20 mouse cellular contexts compared by ENCODE assay signal in genomic region chr10:120136020-120136562, GRCm38 (mm10). TPM values are rescaled to one million over a fixed set of nuclear protein-coding genes. Genes with fewer than 3 reads are reported as not detected.
A peak's percentile ranks its signal among the peaks of the same experiment; 100 is the strongest.
DNase-seq lines count a peak whose midpoint lies in the region; ATAC-seq lines count a peak whose summit lies in the region.
"Had no signal": no experiment of that assay in that cellular context is flagged by ENCODE, and none has a peak within 500 bp of the region (broad histone marks: within the 10 kb centered on the region; RNA-seq: fewer than 3 reads in every experiment).

No protein-coding gene starts in this region.

- peak; percentile 72 for ATAC-seq in granulocyte monocyte progenitor cell, adult 5-6 weeks (replicated peaks; ENCODE audit: poor library complexity, severe bottlenecking)
- peak; percentile 59 for ATAC-seq in neutrophil, adult 5-6 weeks (ENCODE audit: extremely low read depth, insufficient number of reproducible peaks, low FRiP score, poor library complexity, severe bottlenecking)
- ATAC-seq: forebrain, embryonic 13.5 days; hindbrain, embryonic 16.5 days had no signal

- peak; percentile 21 for DNase-seq in 416B (ENCODE audit: low read depth)
- DNase-seq in ES-CJ7 (ENCODE audit: low read depth, low spot score): peak; percentile 38
- DNase-seq in ovary, adult 18-20 months (ENCODE audit: low spot score): no peak
- DNase-seq in cerebellum, postnatal 4 days (ENCODE audit: low spot score in 2 of 2): no peak
- DNase-seq in left cerebral cortex, postnatal 4 days: no peak
- DNase-seq: adrenal gland, adult 2 months; cerebellum, adult 11 months; cerebellum, adult 9-11 months; gastrocnemius, adult 2 months; heart, postnatal 4 days; kidney, adult 11 months; kidney, postnatal 4 days; layer of hippocampus, adult 9-11 months; lung, postnatal 14 days; right cerebral cortex, postnatal 14 days; spleen, adult 18-20 months had no signal

- intact Hi-C loops in left cerebral cortex, postnatal 4 days (cut with DNase I): no loop called here

RNA-seq across cellular contexts. Expression of gene Helb, which starts 23.3 kb away (rescaled TPM):
- total RNA-seq in granulocyte monocyte progenitor cell, adult 5-6 weeks (2014; fragmentation: Nextera tagmentation): 29.5 and 32.7 TPM in 2 replicates
- total RNA-seq in granulocyte monocyte progenitor cell, adult 5-6 weeks (2017): 35.3 and 39.7 TPM in 2 replicates
- total RNA-seq in neutrophil, adult 5-6 weeks (2017): 38.2 and 39.3 TPM in 2 replicates
- 1 to 10 TPM; 3.6 to 3.9 TPM for total RNA-seq in left cerebral cortex, postnatal 4 days (2021)

Comparison
In these comparisons a context has a peak if more than half of its experiments do, and no peak if none do; other contexts are left out.
1. DNase-seq: peak in 416B (single experiment) and ES-CJ7 (single experiment); none in ovary, adult 18-20 months (single experiment), cerebellum, postnatal 4 days (0 of 2) and left cerebral cortex, postnatal 4 days (single experiment).